Mouse (Mus musculus) erythroblast, embryonic 14.5 days (primary cell): ENCODE measurements around the gene Umod. TPM values are rescaled to one million over a fixed set of nuclear protein-coding genes. Genes with fewer than 3 reads are reported as not detected.

Experiments
- H3K27me3 ChIP-seq: 2 replicates; pipeline ENCODE4 v1.6.1; 2012; ENCODE audit warnings: inconsistent platforms; ENCODE audit not compliant: control insufficient read depth
- H3K36me3 ChIP-seq: 2 replicates; pipeline ENCODE4 v1.6.1; 2012; ENCODE audit warnings: mild to moderate bottlenecking, inconsistent platforms; ENCODE audit not compliant: control insufficient read depth
- H3K4me1 ChIP-seq: 2 replicates; pipeline ENCODE4 v1.6.1; 2012; ENCODE audit warnings: inconsistent platforms; ENCODE audit not compliant: control insufficient read depth
- H3K4me3 ChIP-seq: replicated peaks from 2 replicates; pipeline ENCODE3; 2012; ENCODE audit warnings: moderate library complexity, mild to moderate bottlenecking, inconsistent platforms
- H3K9me3 ChIP-seq: 2 replicates; pipeline ENCODE4 v1.6.1; 2012; ENCODE audit warnings: low read length, inconsistent platforms, mixed read lengths; ENCODE audit not compliant: control insufficient read depth
- GATA1 ChIP-seq: IDR thresholded peaks from 2 replicates; pipeline ENCODE4 v1.6.1; 2012; ENCODE audit warnings: low read length, inconsistent platforms, mixed read lengths
- TAL1 ChIP-seq: IDR thresholded peaks from 3 replicates; pipeline ENCODE4 v1.6.1; 2012; ENCODE audit warnings: low read length, inconsistent platforms, mixed read lengths
- polyA plus RNA-seq: library from polyadenylated mRNA; stranded (reverse); fragments of >175 nt; gene quantifications from 2 replicates; pipeline ENCODE4 v1.2.3, GENCODE M21; 2012

Umod gene
- polyA plus RNA-seq, 1 experiment: not detected

GRCm38 (mm10) chr7:119459185-119459584, 19.9 kb downstream of the Umod start, which contains the start of gene Gp2:
TSS of gene Gp2 (minus strand) at chr7:119459285.
- H3K27me3 ChIP-seq: no peaks in the 10 kb centered on the region
- H3K36me3 ChIP-seq: no peaks in the 10 kb centered on the region
- no peak within 1 kb of the TSS for H3K4me3 ChIP-seq
- H3K4me1 ChIP-seq: no peaks in the 10 kb centered on the region
- peaks cover 2% of the 10 kb centered on the region; the same call in 1 of the 2 replicates for H3K9me3 ChIP-seq
- TF ChIP-seq TAL1: no peak

- TF ChIP-seq TAL1: no peak
- no peak for TF ChIP-seq GATA1
- Histone ChIP-seq H3K9me3 (peaks cover under 1% of the 10 kb centered on the region; the same call in 1 of the 2 replicates), H3K36me3 (no peaks in the 10 kb centered on the region), H3K4me1 (no peaks in the 10 kb centered on the region), H3K4me3 (no peak overlapping the region), H3K27me3 (no peaks in the 10 kb centered on the region)
Observed at GRCm38 (mm10) chr7:119454192-119454591, 24.9 kb downstream of the Umod start.

- no peaks in the 10 kb centered on the region for H3K4me1 ChIP-seq
- H3K27me3 ChIP-seq: no peaks in the 10 kb centered on the region
- H3K36me3 ChIP-seq: no peaks in the 10 kb centered on the region
- no peak overlapping the region for H3K4me3 ChIP-seq
- no peaks in the 10 kb centered on the region for H3K9me3 ChIP-seq
- TF ChIP-seq TAL1: no peak
- no peak for TF ChIP-seq GATA1
Observed at GRCm38 (mm10) chr7:119443849-119444248, 35.2 kb downstream of the Umod start.

GRCm38 (mm10) chr7:119441938-119442337, 37.1 kb downstream of the Umod start:
- Histone ChIP-seq H3K4me3 (no peak overlapping the region), H3K27me3 (no peaks in the 10 kb centered on the region), H3K4me1 (no peaks in the 10 kb centered on the region), H3K9me3 (no peaks in the 10 kb centered on the region), H3K36me3 (no peaks in the 10 kb centered on the region)
- TF ChIP-seq GATA1 (no peak), TAL1 (no peak)

- Histone ChIP-seq H3K27me3 (no peaks in the 10 kb centered on the region), H3K4me3 (no peak overlapping the region), H3K9me3 (no peaks in the 10 kb centered on the region), H3K36me3 (no peaks in the 10 kb centered on the region), H3K4me1 (no peaks in the 10 kb centered on the region)
- TF ChIP-seq GATA1 (no peak), TAL1 (no peak)
Observed at GRCm38 (mm10) chr7:119427180-119427616, 51.9 kb downstream of the Umod start.

- Histone ChIP-seq H3K9me3 (no peaks in the 10 kb centered on the region), H3K4me1 (no peaks in the 10 kb centered on the region), H3K36me3 (no peaks in the 10 kb centered on the region), H3K4me3 (no peak overlapping the region), H3K27me3 (no peaks in the 10 kb centered on the region)
- TF ChIP-seq GATA1: no peak
- no peak for TF ChIP-seq TAL1
Observed at GRCm38 (mm10) chr7:119420730-119421129, 58.4 kb downstream of the Umod start.

- no peaks in the 10 kb centered on the region for H3K9me3 ChIP-seq
- no peak for TF ChIP-seq TAL1
- TF ChIP-seq GATA1: no peak
- H3K36me3 ChIP-seq: no peaks in the 10 kb centered on the region
- no peaks in the 10 kb centered on the region for H3K27me3 ChIP-seq
- no peak overlapping the region for H3K4me3 ChIP-seq
- H3K4me1 ChIP-seq: no peaks in the 10 kb centered on the region
Observed at GRCm38 (mm10) chr7:119418523-119418922, 60.6 kb downstream of the Umod start.

Other genes with a start within 250 kb of the Umod start
- gene Gp2, start 20.0 kb downstream of the Umod start, polyA plus RNA-seq: not detected in 2 replicates
- not detected in 2 replicates for gene Acsm5, start 40.2 kb upstream of the Umod start, polyA plus RNA-seq
- gene Pdilt, start 44.2 kb upstream of the Umod start, polyA plus RNA-seq: not detected in 2 replicates
- not detected in 2 replicates for gene Acsm2, start 75.1 kb upstream of the Umod start, polyA plus RNA-seq
- not detected in 2 replicates for gene Acsm1, start 127.7 kb upstream of the Umod start, polyA plus RNA-seq
- not detected in 2 replicates for gene Acsm4, start 210.7 kb upstream of the Umod start, polyA plus RNA-seq
- gene Thumpd1, start 241.5 kb upstream of the Umod start, polyA plus RNA-seq: 0.38 and 0.64 TPM in 2 replicates